Mouse (Mus musculus): ENCODE results near the gene Tfeb. TPM values are rescaled to one million over a fixed set of nuclear protein-coding genes. Genes with fewer than 3 reads are reported as not detected.
A peak's percentile ranks its signal among the peaks of the same experiment; 100 is the strongest.

Tfeb gene
- total and polyA plus RNA-seq, 3 experiments, result 16.4 to 22.8 TPM; not detected in 1

DNA sequence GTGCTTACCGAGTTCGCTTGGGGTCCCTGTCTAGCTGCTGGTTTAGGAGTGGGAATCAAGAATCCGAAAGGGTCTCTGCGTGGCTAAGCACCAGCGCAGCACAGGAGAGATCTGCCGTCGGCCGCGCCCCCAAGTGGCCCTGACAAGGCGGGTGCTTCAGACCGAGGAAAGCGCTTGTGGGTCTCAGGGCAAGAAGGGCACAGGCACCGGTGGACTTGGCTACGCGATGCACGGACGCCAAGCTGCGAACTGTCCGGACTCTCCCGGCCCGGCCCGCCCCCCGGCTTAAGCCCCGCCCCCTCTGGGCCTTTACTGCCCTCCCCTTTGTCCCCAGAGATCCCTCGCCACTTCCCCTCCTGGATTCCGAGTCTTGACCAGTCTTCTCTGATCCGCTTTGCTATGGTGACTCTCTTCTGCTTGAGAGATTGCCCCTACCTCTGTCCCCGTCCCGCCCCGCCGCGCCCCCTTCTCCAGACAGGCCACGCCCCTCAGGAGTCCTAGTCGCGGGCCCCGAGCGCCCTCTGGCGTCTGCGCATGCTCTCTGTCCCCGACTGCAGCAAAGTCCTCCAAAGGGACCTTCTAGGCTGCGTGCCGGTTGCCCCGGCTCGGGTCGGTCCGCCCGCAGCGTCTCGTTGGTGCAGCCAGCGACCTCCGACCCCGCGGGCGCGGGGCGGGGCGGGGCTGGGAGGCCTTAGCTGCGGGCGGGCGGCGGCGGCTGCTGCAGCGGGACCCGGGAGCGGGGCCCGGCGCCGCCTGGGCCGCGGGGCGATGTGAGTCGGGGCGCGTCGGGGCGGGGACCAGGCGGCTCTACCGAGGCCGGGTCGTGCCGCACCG lies 42.1 kb upstream of the Tfeb start, which contains the start of gene Prickle4:
TSS of gene Prickle4 (minus strand) at position 234 of the 834 bp plus-strand sequence.
- DNase-seq (ENCODE audit: low read depth, low spot score), result peak; percentile 92

DNA sequence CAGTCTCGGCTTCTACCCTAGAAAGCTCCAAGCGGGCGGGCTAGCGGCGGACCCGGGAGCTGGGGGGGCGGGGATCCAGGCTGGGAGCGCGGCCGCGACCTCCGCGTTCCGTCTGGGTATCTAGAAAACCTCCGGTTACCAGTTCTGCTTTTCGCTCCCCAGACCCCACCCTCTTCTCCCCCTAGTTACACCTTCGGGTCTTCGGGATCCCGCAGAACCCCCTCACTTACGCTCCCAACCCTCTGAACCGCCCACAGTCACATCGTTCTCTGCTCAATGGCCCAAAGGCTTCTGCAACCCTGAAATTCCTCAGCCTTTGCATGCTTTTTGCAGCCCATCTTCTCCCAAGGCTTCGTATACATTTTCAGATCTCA lies 41.5 kb upstream of the Tfeb start:
- peak overlapping the region; percentile 84 for H3K9ac ChIP-seq (ENCODE audit: control insufficient read depth, low read depth, low read length, poor library complexity, severe bottlenecking)
- no peaks in the 10 kb centered on the region; the same call in 1 of the 2 replicates for H3K79me2 ChIP-seq (ENCODE audit: control insufficient read depth, insufficient read depth, low read length, poor library complexity)
- peak; percentile 62 for DNase-seq (ENCODE audit: low read depth, low spot score)
- no peaks in the 10 kb centered on the region for H3K9me3 ChIP-seq (replicated peaks; ENCODE audit: insufficient read depth, low read length)
- H3K27me3 ChIP-seq (ENCODE audit: control insufficient read depth in 1 of 2, insufficient read depth in 2 of 2, low read length in 2 of 2), result no peaks in the 10 kb centered on the region
- H3K4me3 ChIP-seq (ENCODE audit: control insufficient read depth in 1 of 2, insufficient read depth in 1 of 2, low read depth in 2 of 2, low read length in 2 of 2), result peak overlapping the region; percentile 53 to 62
- TF ChIP-seq POLR2AphosphoS5 (IDR thresholded peaks at IDR 0.05; ENCODE audit: borderline replicate concordance, low read depth, low read length) (no peak), MAZ (IDR thresholded peaks at IDR 0.05; ENCODE audit: low read depth, low read length) (no peak), SIN3A (IDR thresholded peaks at IDR 0.05; ENCODE audit: low read length) (peak; percentile 13; the same call in 1 of the 2 replicates), ZC3H11A (IDR thresholded peaks at IDR 0.05; ENCODE audit: low read depth, low read length) (no peak), GABPA (IDR thresholded peaks at IDR 0.05; ENCODE audit: low read depth, low read length) (no peak)
- 0 out of 4 replicates have a peak, but pooled peaks cover 0 to 2% of the 10 kb centered on the region in 2 experiments for H3K36me3 ChIP-seq (ENCODE audit: control insufficient read depth in 1 of 2, insufficient read depth in 2 of 2, low read length in 2 of 2)
- no peak overlapping the region for H3K27ac ChIP-seq (ENCODE audit: control insufficient read depth, low read depth, low read length)
- peaks cover 0 to 10% of the 10 kb centered on the region in 2 experiments; a peak in 2 of 4 replicates for H3K4me1 ChIP-seq (ENCODE audit: control insufficient read depth in 1 of 2, insufficient read depth in 2 of 2, low read length in 2 of 2)

More for the DNA sequence above, 42.1 kb upstream of the Tfeb start, which contains the start of gene Prickle4:
- H3K79me2 ChIP-seq (ENCODE audit: control insufficient read depth, insufficient read depth, low read length, poor library complexity), result no peaks in the 10 kb centered on the region; the same call in 1 of the 2 replicates
- TF ChIP-seq POLR2A (IDR thresholded peaks at IDR 0.05; ENCODE audit: control insufficient read depth in 1 of 2, insufficient read depth in 1 of 2, low read depth in 1 of 2, low read length in 2 of 2, poor library complexity in 1 of 2) (peak; percentile 41 to 57; a peak in 2 of 4 replicates), ZC3H11A (IDR thresholded peaks at IDR 0.05; ENCODE audit: low read depth, low read length) (peak; percentile 39; the same call in 1 of the 2 replicates), CTCF (IDR thresholded peaks at IDR 0.05 in 2 of 3, conservative IDR thresholded peaks at IDR 0.05 in 1 of 3; ENCODE audit: control insufficient read depth in 1 of 3, insufficient read depth in 1 of 3, low read depth in 2 of 3, low read length in 3 of 3, poor library complexity in 1 of 3, severe bottlenecking in 1 of 3) (peak; percentile 26 to 94 (median 83); a peak in 5 of 6 replicates), HCFC1 (IDR thresholded peaks at IDR 0.05; ENCODE audit: low read depth, low read length) (peak; percentile 78), SIN3A (IDR thresholded peaks at IDR 0.05; ENCODE audit: low read length) (peak; percentile 53; the same call in 1 of the 2 replicates), POLR2AphosphoS5 (IDR thresholded peaks at IDR 0.05; ENCODE audit: borderline replicate concordance, low read depth, low read length) (no peak), CHD2 (IDR thresholded peaks at IDR 0.05; ENCODE audit: low read length) (no peak), ZKSCAN1 (IDR thresholded peaks at IDR 0.05; ENCODE audit: low read depth, low read length) (no peak), NELFE (IDR thresholded peaks at IDR 0.05; ENCODE audit: low read depth, low read length) (0 out of 2 replicates have a peak, but pooled peaks have one; percentile 26), RAD21 (IDR thresholded peaks at IDR 0.05; ENCODE audit: low read depth, low read length) (peak; percentile 63), NRF1 (IDR thresholded peaks at IDR 0.05; ENCODE audit: insufficient read depth, low read depth, low read length, poor library complexity, severe bottlenecking) (peak; percentile 71), MAZ (IDR thresholded peaks at IDR 0.05; ENCODE audit: low read depth, low read length) (peak; percentile 74; the same call in 1 of the 2 replicates), SMC3 (IDR thresholded peaks at IDR 0.05; ENCODE audit: low read depth, low read length) (peak; percentile 73)
- no peaks in the 10 kb centered on the region for H3K9me3 ChIP-seq (replicated peaks; ENCODE audit: insufficient read depth, low read length)
- H3K4me1 ChIP-seq (ENCODE audit: control insufficient read depth in 1 of 2, insufficient read depth in 2 of 2, low read length in 2 of 2), result peaks cover 0 to 10% of the 10 kb centered on the region in 2 experiments; a peak in 2 of 4 replicates
- peak within 1 kb of the TSS; percentile 84 for H3K9ac ChIP-seq (ENCODE audit: control insufficient read depth, low read depth, low read length, poor library complexity, severe bottlenecking)
- H3K27ac ChIP-seq (ENCODE audit: control insufficient read depth, low read depth, low read length), result no peak within 1 kb of the TSS
- no peaks in the 10 kb centered on the region for H3K27me3 ChIP-seq (ENCODE audit: control insufficient read depth in 1 of 2, insufficient read depth in 2 of 2, low read length in 2 of 2)
- peak within 1 kb of the TSS; percentile 53 to 88 for H3K4me3 ChIP-seq (ENCODE audit: control insufficient read depth in 1 of 2, insufficient read depth in 1 of 2, low read depth in 2 of 2, low read length in 2 of 2)
- H3K36me3 ChIP-seq (ENCODE audit: control insufficient read depth in 1 of 2, insufficient read depth in 2 of 2, low read length in 2 of 2), result 0 out of 4 replicates have a peak, but pooled peaks cover 0 to 2% of the 10 kb centered on the region in 2 experiments
